Mouse (Mus musculus) neural tube, embryonic 10.5 days (tissue): ENCODE data around the gene Gins3.
"Not testable (repeated sequence)": the region's sequence is repeated elsewhere in the genome, so short reads cannot be mapped to it uniquely, and the experiment has no call there.

ENCODE experiments used
- DNase-seq: peaks from one replicate; pipeline ENCODE4 v3.0.0-alpha.2; 2017; ENCODE audit warnings: low spot score; ENCODE audit errors: extremely low spot score

Gins3 gene

DNA sequence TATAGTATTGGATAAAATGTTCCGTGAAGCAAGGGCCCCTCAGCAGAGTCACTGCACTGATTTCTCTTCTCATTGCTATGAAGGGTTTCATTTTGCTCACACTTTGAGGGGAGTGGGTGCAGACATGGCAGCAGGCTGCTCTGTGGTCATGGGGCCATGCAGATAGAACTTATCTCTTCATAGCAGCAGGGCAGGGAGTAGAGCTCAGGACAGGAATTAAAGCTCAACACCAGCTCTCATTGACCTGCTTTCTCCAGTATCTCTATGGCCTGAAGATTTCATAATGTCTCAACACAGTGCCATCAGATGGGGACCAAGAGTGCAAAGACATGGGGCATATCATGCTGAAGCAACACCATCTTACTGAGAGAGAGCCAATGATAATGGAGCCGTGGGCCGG is 15.0 kb downstream of the Gins3 start:
- no peak for DNase-seq

DNA sequence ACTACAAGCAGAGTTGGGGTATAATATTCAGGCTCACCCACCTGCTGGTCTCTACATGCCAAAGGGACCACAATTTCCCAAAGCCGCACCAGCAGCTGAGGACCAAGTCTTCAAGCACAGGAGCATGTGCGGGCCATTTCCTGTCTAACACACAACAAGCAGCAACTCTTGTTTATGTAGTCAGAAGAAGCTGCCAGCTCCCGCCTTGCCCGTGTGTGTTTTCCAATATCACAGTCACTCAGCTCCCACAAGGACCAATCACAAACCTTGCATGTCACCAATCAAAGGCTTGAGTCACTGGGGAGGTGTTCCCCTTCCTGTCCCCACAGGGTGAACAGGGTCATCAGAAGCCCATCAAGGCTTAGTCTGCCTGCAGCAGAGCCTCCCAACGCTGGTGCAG is 20.1 kb downstream of the Gins3 start:
- DNase-seq, result no peak

- no peak for DNase-seq
These were observed 22.6 kb downstream of the Gins3 start for GRCm38 (mm10) chr8:95655831-95656230.

GRCm38 (mm10) chr8:95656316-95657002 is 23.2 kb downstream of the Gins3 start:
- DNase-seq, result no peak

DNA sequence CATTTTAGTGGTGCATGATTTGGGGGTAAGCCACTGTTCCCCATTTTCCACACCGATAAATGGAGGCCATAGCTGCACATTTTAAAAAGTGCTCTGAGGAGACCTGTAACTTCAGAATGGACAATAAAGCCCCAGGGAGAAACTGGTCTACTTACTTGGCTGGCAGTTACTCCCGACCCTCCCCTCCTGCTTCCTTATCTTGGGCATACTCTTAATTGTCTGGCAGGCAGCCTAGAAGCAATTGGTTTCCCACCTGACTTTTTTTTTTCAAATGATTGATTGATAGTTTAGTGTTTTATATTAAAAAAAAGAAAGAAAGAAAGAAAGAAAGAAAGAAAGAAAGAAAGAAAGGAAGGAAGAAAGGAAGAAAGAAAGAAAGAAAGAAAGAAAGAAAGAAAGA is 24.3 kb downstream of the Gins3 start:
- no peak for DNase-seq

GRCm38 (mm10) chr8:95660334-95660882 is 27.2 kb downstream of the Gins3 start:
- no peak for DNase-seq

DNA sequence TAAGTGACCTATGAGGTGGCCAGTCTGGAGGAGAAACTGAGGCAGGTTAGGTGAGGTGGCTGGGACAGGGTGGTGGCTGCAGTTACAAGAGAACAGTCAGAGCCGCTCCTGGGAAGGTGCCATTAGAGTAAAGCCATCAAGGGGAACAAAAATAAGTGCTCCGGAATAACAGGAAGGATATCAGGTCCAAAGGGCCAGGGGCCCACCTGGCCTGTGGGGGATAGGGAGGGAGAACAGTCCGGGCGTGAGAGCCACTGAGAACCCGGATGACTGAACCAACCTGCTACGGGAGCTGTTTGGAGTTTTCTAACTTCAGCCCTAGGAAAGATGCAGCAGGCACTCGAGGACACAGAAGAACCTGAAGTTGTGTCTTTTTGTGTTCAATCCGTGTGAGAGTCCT is 27.8 kb downstream of the Gins3 start:
- DNase-seq, result no peak

DNA sequence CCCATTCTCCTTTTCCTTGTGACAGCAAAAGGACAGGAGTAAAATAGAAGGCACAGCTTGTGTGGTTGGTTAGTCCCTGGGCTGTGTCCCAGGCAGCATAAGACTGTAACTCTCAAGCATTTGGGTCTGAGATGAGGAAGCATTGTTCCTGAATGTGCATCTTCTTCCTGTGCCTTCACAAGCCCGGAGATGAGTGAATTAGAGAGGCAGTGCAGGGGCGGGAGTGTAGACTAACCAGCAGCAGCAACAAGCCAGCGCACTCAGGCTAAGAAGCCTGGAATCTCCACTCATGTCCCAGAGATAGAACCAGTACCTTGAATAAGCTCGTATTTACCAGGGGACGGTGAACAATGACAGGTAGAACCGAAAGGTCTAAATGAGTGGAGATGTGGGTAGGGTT is 28.3 kb downstream of the Gins3 start:
- no peak for DNase-seq

DNA sequence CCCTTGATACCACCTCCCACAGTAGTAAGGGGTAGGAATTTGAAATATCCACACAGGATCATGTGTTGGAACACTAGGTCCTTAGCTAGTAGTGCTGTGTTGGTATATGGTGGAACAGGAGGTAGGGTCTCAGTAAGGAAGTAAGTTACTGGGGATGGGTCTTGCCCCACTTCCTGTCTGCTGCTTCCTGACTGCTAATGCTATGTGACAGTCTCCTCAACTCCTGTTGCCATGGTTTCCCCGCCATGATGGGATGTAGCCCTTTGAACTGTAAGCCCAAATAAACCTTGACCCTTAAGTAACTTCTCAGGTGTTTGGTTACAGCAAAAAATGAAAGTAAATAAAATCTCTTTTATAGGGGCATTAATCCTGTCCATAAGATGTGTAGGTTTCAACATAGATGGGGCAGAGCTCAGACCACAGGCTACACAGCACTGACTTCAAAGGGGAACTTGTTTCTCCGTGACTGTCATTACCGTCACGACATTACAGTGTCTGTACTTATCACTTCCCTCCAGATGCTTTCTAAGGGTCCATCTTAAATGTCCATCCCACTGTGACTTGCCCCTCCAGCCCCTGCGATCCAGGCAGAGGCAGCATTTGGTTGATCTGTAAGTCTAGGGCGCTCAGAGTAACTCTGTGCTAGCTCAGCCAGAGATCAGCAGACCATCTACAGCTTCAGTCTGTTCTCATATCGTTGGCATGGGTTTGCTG is 29.8 kb downstream of the Gins3 start:
- no peak for DNase-seq

- no peak for DNase-seq
These were observed 30.3 kb downstream of the Gins3 start for GRCm38 (mm10) chr8:95663599-95663949.

GRCm38 (mm10) chr8:95665813-95666452 is 32.7 kb downstream of the Gins3 start:
- DNase-seq, result not testable (repeated sequence)

DNA sequence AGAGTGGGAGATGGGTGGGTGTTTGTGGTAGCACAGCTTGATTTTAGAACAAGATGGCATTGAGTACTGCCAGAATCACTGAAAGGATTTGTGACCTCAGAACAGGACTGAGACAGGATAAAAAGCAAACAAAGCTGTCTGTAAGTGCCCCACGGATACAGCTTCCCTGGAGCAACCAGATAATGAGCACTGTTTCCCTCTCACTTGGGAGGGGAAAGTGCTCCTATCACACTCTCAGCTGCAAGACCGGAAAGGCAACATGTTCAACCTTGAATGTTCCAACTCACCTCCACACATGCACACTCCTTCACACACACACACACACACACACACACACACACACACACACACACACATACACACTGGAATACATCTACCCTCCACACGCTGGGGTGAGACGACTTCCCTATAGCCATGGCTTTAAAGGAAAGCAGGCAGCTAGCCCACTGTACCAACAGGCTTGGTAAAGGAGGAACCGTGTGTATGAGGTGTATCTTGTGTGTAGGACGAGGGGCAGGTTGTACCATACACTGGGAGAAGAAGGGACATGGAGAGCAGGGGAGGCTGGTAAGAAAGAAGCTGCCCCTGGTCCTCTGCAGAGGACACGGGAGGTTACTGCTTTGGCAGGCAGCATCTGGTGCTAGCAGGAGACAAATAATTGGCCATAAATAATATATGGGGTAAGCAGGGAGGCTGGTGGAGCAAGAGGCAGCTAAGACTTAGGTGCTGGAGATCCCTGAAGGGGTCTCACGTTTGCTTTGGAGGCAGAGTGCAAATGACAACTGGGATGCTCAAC is 35.1 kb downstream of the Gins3 start:
- no peak for DNase-seq

GRCm38 (mm10) chr8:95669967-95670366 is 36.7 kb downstream of the Gins3 start:
- no peak for DNase-seq

DNA sequence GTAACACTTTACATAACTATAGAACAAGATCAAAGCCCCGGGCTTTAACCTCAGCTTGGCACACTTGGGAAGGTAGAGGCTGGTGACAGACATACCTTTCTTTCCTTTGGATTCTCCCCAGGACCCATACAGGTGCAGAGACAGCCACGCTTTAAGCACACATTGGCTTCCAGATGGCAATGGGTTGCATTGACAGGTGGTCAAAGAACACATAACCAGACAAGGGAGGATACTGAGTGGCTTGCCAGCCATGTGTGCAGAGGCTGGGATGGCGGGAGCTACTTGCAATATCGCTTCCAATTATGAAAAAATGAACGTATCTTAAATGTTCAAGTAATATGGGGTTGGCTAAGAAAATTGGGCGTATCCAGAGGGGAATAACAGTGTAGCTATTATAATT is 38.6 kb downstream of the Gins3 start:
- no peak for DNase-seq

DNA sequence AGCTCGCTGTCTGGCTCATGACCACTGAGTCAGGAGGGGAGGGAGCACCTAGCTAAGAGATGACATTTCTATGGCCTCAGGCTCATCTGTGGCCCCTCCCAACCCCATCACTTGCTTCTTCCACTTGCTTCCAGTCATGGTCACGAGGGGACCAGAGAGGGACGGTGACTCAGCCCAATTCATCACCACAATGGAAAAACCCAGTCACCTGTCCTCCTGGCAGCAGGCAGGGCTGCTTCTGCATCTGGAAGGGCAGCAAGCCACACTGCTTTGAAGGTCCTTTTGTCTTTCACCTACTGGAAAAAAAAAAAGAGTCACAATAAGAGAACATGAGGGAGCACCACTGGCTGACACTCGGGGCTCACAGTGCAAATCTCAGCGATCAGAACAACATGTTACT is 39.6 kb downstream of the Gins3 start:
- DNase-seq, result no peak

DNA sequence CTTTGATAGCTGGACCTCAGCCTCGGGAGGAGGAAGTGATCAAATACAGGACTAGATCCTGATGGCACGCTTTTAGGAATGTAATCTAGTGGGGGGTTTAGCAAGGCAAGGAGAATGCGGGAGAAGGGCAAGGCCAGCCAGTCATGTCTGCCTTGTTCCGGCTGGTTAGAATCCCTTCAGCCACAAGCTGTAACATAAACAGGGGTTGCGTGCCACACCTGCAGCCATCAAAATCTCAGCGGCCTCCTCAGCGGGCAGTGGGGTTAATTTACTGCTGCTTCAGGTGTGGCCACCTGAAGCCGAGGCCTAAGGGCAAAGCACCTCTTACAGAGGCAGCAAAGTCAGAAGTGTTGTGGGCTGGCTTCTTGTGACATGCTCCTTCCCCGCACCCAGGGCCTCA is 43.4 kb downstream of the Gins3 start, which contains the start of gene Ndrg4:
TSS of gene Ndrg4 (plus strand) at position 350 of the 400 bp plus-strand sequence.
- no peak for DNase-seq

DNA sequence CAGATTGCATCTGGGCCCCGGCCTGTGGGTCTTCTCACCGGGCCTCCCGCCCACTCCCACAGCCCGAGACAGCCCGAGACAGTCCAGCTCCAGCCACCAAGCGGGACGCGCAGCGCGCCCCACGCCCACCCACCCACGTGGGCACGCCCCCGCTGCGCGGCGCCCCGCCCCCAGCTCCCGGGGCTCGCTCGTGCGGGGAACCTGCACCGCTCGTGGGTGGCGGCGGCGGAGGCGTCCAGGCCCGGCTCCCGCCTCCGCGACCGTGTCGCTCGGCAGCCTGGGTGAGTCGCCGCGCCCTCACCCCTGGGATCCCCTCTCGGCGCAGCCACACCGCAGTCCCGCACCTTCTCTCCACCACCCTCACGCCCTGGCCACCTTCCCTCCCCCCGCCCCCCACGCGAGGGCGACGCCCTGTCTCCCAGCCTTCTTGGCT is 44.4 kb downstream of the Gins3 start:
- DNase-seq, result peak; percentile 34

DNA sequence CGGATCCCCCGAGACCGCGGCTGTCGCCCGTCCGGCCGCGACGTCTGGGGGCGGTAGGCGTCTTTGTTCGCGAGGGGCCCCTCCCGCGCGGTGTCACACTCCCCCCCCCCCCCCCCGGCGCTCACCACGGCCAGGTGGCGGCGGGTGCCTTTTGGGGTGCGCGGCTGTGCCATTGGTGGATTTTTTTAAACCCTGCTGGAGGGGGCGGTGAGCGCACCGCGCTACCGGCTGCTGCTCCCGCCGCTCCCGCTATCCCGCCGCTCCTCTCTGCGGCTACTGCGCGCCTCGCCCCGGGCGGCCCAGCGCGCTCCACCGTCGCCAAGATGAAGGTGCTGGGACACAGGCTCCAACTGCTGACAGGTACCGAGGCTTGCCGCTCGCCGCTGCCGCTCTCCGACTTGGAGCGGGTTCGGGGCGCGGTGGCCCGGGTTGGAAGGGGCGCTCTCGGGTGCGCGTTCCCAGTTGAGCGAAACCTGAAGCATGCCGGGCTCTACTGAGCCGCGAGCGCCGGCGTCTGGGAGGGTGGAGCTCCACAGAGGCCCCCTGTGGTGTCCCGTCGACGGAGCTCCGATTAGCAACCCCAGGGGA is 44.9 kb downstream of the Gins3 start:
- peak; percentile 53 for DNase-seq

DNA sequence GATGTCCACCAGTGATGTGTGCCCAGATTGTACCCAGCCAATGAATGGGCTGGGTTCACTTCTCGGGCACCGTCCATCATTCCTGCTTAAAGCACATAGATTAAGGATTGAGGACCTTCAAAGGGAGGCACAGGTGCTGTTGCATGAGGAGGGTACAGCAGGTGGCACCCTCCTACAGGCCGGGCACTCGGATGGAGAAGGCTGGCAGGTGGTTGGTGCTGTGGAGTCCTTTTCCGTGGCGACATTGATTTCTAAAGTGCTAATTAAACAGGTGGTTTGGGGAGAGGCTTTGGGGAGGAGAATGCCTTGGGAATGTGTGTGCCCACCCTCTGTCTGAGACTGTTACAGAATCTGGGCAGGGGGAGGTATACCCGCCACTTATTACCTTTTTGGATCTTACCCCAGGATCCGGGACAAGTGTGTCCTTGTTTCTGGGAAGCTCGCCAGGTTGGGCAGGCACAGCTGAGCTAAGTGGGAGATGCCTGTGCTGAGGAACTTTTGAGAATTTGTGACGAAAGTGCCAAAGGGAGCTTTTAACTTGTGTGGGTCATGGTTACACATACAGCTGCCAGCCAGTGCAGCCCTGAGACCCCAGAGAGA is 54.9 kb downstream of the Gins3 start:
- DNase-seq, result no peak

DNA sequence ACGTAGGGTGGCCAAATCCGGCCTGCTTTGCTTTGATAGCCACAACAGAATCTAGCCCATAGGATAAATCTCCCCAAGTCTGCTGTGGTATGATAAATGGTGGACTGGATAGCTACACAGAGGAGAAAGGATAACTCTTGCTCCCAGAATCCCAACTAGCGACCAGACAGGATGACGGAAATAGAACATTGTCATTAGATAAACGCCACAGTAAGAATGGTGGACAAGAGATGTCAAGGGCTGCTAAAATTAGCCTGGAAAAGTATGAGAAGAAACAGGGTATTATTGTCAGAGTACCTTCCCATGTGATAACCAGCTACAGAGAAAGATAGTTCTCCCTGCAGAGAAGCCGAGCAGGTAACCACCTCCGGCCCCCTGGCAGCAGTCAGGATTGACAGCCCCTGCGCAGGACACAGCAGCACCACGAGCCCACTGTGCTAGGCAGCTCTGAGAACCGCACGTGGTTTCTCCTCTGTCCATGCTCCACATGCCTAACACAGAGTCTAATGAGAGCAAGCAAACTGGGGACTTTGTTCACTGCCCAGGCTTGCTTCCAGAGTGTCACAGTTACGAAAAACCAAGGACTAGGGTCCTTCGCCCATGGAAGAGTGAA is 57.8 kb downstream of the Gins3 start:
- DNase-seq, result no peak
